Mouse (Mus musculus): ENCODE data around the gene Cemip.

Cemip gene

DNA sequence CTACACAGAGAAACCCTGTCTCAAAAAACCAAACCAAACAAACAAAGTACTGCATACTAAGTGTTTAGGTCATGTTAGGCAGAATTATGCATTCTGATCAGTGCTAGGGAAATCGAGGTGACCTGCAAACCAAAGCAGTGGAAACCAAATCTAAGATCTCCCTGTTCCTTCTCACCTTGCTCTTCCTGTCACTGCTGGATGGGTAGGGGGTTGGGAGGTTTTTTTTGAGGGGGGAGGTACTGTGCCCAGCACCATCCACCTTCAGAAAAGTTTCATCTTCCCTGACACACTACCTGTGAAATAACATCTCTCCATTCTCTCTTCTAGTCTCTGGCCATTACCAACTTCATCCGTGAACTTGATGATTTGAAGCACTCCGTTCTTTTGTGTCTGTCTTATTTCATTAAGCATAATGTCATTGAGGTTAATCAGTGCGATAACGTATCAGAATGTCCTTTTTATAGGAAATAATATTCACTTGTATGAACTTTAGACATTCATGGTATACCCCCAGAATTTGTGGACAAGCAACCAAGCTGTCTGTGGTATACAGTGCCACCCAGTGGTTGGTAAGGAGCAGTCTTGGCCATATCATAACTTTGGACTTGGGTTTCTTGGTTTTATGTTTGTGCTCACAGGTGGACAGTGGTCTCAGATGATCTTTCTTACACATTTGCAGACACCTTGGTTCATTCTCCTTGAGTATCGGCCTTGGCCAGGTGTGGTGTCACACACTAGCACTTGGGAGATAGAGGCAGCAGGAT, 199.8 kb downstream of the Cemip start:
- no peak for DNase-seq

DNA sequence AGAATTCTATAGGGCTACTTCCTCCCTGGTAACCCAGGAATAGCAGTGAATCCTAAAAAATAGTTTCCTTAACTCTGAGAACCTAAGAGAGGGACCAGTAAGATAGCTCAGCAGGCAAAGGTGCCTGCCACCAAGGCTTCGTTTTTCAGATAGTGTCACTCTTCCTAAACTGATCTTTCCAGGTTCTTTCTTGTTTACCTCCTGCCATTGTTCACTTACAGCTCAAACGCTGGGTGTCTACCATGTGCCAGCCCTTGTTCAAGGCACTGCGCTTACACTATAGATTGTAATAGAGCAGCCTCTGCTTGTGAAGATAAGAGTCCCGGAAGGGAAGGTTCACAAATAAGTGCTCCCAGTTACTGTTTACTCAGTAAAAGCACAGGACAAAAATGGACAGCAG, 200.5 kb downstream of the Cemip start:
- no peak for DNase-seq

- peak in 1 of 2 experiments; percentile 7 for DNase-seq
Measured at GRCm38 (mm10) chr7:83884921-83885532, 201.3 kb downstream of the Cemip start.

DNA sequence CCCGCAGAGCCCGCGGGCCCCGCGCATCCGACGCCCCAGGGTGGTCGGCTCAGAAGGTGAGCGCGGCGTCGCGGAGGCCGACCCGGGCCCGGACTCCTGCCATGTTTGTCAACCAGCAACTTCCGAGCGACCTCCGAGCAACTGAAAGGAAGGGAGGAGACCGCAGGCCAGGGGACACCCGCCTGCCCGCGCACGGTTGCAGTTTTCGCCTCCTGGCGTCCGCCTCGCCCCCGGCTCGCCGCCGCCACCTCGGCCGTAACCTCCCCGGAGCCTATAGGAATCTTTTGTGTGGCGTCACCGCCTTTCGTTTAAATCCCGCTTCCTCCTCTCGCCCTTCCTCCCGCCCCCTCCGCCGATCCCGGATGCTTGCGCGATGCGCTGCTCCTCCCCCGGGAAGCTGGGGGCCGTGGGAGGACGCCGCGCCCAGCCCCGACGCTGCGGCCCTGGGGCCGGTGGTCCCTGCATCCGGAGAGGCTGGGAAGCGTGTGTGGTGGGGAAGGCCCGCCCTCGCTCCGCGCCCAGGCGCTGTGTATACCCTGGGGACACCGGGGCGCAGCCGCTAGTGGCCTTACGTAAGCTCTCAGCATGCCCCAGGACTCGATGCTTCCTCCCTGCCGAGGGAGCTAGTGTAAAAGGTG, 202.2 kb downstream of the Cemip start, which contains the start of the genes Tlnrd1 and Mesd:
Gene Tlnrd1 (minus strand): TSS at position 285 of the 638 bp plus-strand sequence.
Gene Mesd (plus strand): TSS at position 446 of the 638 bp plus-strand sequence.
- peak; percentile 82 to 84 for DNase-seq

DNA sequence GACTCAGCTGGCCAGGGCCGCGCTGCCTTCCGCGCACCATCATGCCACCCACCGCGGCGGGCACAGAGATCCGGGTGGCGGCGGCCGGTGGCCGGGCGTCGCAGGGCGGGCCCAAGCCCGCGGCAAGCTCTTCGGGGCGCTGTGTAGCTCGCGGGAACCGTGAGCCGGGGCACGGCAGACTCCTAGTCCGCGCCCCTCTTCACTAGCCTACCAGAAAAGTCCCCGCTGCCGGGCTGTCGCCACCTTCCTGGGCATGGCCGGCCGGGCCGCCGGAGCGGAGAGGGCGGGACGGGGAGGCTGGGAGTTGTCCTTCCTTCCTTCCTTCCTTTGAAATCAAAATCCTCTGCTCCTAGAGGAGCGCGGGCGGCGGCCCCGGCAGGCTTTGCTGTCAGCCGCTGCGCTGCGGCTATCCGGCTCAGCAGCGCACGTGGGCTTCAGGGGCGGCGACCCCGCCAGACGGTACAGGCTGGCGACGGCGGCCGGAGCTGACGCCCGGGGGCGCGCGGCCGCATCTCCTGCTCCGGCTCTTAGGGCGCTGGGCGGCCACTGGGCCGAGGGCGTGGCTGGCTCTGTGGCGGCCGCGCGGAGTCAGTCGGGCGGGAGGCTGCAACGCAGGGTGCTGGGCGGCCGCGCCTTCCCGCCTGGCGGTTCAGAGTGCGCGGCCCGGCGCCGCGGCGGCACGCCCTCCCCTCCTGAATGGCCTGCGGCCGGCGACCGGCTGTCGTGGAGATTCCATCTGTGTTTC, 202.9 kb downstream of the Cemip start:
- peak in 1 of 2 experiments; percentile 30 for DNase-seq
